Comparison of ENCODE assay signal across 8 mouse cellular contexts in genomic region chr5:115529364-115529741, GRCm38 (mm10). TPM values are rescaled to one million over a fixed set of nuclear protein-coding genes. Genes with fewer than 3 reads are reported as not detected.
A peak's percentile ranks its signal among the peaks of the same experiment; 100 is the strongest.
DNase-seq lines count a peak whose midpoint lies in the region; ATAC-seq and TF ChIP-seq lines count a peak whose summit lies in the region.
"Had no signal": no experiment of that assay in that cellular context is flagged by ENCODE, and none has a peak within 500 bp of the region (broad histone marks: within the 10 kb centered on the region; RNA-seq: fewer than 3 reads in every experiment).

No protein-coding gene starts in this region.

- no peak for TF ChIP-seq POLR2A in bone marrow, adult 2 months (IDR thresholded peaks at IDR 0.05; ENCODE audit: borderline replicate concordance, control insufficient read depth, low read depth, low read length)

- no peak overlapping the region for H3K4me3 ChIP-seq in hindbrain, embryonic 13.5 days
- H3K4me3 ChIP-seq in hindbrain, embryonic 12.5 days = no peak overlapping the region
- H3K4me3 ChIP-seq in bone marrow, adult 2 months (replicated peaks; ENCODE audit: control insufficient read depth, low read depth, low read length) = no peak overlapping the region
- H3K4me3 ChIP-seq in limb, embryonic 13.5 days = no peak overlapping the region

- TF ChIP-seq CTCF in bone marrow, adult 2 months (IDR thresholded peaks at IDR 0.05; ENCODE audit: control insufficient read depth, insufficient read depth, low read length) = no peak

- no peaks in the 10 kb centered on the region for H3K9me3 ChIP-seq in hindbrain, embryonic 13.5 days
- H3K9me3 ChIP-seq in hindbrain, embryonic 12.5 days (replicated peaks) = no peaks in the 10 kb centered on the region
- H3K9me3 ChIP-seq in limb, embryonic 13.5 days = no peaks in the 10 kb centered on the region

- H3K4me1 ChIP-seq in hindbrain, embryonic 13.5 days (replicated peaks) = peaks cover 62% of the 10 kb centered on the region
- peaks cover 44% of the 10 kb centered on the region for H3K4me1 ChIP-seq in hindbrain, embryonic 12.5 days
- H3K4me1 ChIP-seq in bone marrow, adult 2 months (ENCODE audit: control insufficient read depth, insufficient read depth, low read length) = peaks cover 23% of the 10 kb centered on the region
- H3K4me1 ChIP-seq in limb, embryonic 13.5 days = peaks cover 84% of the 10 kb centered on the region

- peak overlapping the region; percentile 46; the same call in 1 of the 2 replicates for H3K27ac ChIP-seq in hindbrain, embryonic 13.5 days
- H3K27ac ChIP-seq in hindbrain, embryonic 12.5 days = no peak overlapping the region
- H3K27ac ChIP-seq in bone marrow, adult 2 months (ENCODE audit: control insufficient read depth, insufficient read depth, low read depth, low read length, poor library complexity) = peak overlapping the region; percentile 74
- peak overlapping the region; percentile 89 for H3K27ac ChIP-seq in limb, embryonic 13.5 days

- intact Hi-C loops in left cerebral cortex, postnatal 14 days (cut with DNase I) = no loop called here

- no peak for ATAC-seq in hindbrain, embryonic 13.5 days (ENCODE audit: low FRiP score)
- ATAC-seq in hindbrain, embryonic 12.5 days (ENCODE audit: low FRiP score) = no peak
- no peak for ATAC-seq in limb, embryonic 13.5 days (ENCODE audit: low FRiP score, low read depth)

- 82% methylated on average over 8 of the region's 8 CpGs for WGBS in hindbrain, embryonic 13.5 days
- 72% methylated on average over 8 of the region's 8 CpGs for WGBS in hindbrain, embryonic 12.5 days
- 56% methylated on average over 8 of the region's 8 CpGs for WGBS in bone marrow, adult 2 months
- 61% methylated on average over 8 of the region's 8 CpGs for WGBS in limb, embryonic 13.5 days

- H3K4me2 ChIP-seq in hindbrain, embryonic 13.5 days = no peak overlapping the region
- H3K4me2 ChIP-seq in hindbrain, embryonic 12.5 days (replicated peaks) = no peak overlapping the region
- no peak overlapping the region for H3K4me2 ChIP-seq in limb, embryonic 13.5 days (replicated peaks)

- H3K27me3 ChIP-seq in hindbrain, embryonic 13.5 days = no peaks in the 10 kb centered on the region
- H3K27me3 ChIP-seq in hindbrain, embryonic 12.5 days = no peaks in the 10 kb centered on the region
- H3K27me3 ChIP-seq in limb, embryonic 13.5 days = no peaks in the 10 kb centered on the region

- no peaks in the 10 kb centered on the region for H3K36me3 ChIP-seq in hindbrain, embryonic 13.5 days
- H3K36me3 ChIP-seq in hindbrain, embryonic 12.5 days = no peaks in the 10 kb centered on the region
- H3K36me3 ChIP-seq in limb, embryonic 13.5 days = 0 out of 2 replicates have a peak, but pooled peaks cover 4% of the 10 kb centered on the region

- peak; percentile 33 for DNase-seq in 416B (ENCODE audit: low read depth)
- no peak for DNase-seq in yolk sac, embryonic 10.5 days (ENCODE audit: low spot score)
- DNase-seq in left cerebral cortex, postnatal 14 days (ENCODE audit: low spot score in 2 of 2) = no peak
- DNase-seq: layer of hippocampus, postnatal 36 days had no signal

- 0 out of 2 replicates have a peak overlapping the region, but pooled peaks have one; percentile 15 for H3K9ac ChIP-seq in hindbrain, embryonic 13.5 days
- H3K9ac ChIP-seq in hindbrain, embryonic 12.5 days = no peak overlapping the region
- H3K9ac ChIP-seq in limb, embryonic 13.5 days = no peak overlapping the region

RNA-seq across cellular contexts. Expression of gene Pxn, which starts 22.9 kb away (rescaled TPM):
- polyA plus RNA-seq in hindbrain, embryonic 13.5 days (2015; fragmentation: Nextera tagmentation; extraction: Ambion mirVana) = 19.9 and 23.4 TPM in 2 replicates
- polyA plus RNA-seq in hindbrain, embryonic 12.5 days (2016; fragmentation: Nextera tagmentation; extraction: Ambion mirVana) = 34.0 and 39.2 TPM in 2 replicates
- 32.5 and 71.6 TPM in 2 replicates for polyA plus RNA-seq in bone marrow, adult 2 months (2011; ENCODE audit: insufficient read depth, insufficient read length, low replicate concordance, missing spikeins)
- polyA plus RNA-seq in limb, embryonic 13.5 days (2015; fragmentation: Nextera tagmentation; extraction: Ambion mirVana) = 46.9 and 54.0 TPM in 2 replicates
- total RNA-seq in left cerebral cortex, postnatal 14 days (2021) = 10 to 100 TPM; 20.8 to 22.1 TPM

RNA-seq across cellular contexts. Expression of gene Rplp0, which starts 29.9 kb away (rescaled TPM):
- polyA plus RNA-seq in hindbrain, embryonic 13.5 days (2015; fragmentation: Nextera tagmentation; extraction: Ambion mirVana) = 895 and 907 TPM in 2 replicates
- 819 and 900 TPM in 2 replicates for polyA plus RNA-seq in hindbrain, embryonic 12.5 days (2016; fragmentation: Nextera tagmentation; extraction: Ambion mirVana)
- 1,167 and 1,244 TPM in 2 replicates for polyA plus RNA-seq in bone marrow, adult 2 months (2011; ENCODE audit: insufficient read depth, insufficient read length, low replicate concordance, missing spikeins)
- polyA plus RNA-seq in limb, embryonic 13.5 days (2015; fragmentation: Nextera tagmentation; extraction: Ambion mirVana) = 1,446 and 1,459 TPM in 2 replicates
- 100 to 1,000 TPM; 286 to 303 TPM for total RNA-seq in left cerebral cortex, postnatal 14 days (2021)

RNA-seq across cellular contexts. Expression of gene Gcn1l1, which starts 35.7 kb away (rescaled TPM):
- 42.2 and 42.4 TPM in 2 replicates for polyA plus RNA-seq in hindbrain, embryonic 13.5 days (2015; fragmentation: Nextera tagmentation; extraction: Ambion mirVana)
- polyA plus RNA-seq in hindbrain, embryonic 12.5 days (2016; fragmentation: Nextera tagmentation; extraction: Ambion mirVana) = 57.6 and 62.5 TPM in 2 replicates
- polyA plus RNA-seq in bone marrow, adult 2 months (2011; ENCODE audit: insufficient read depth, insufficient read length, low replicate concordance, missing spikeins) = 23.3 and 38.4 TPM in 2 replicates
- 46.1 and 48.2 TPM in 2 replicates for polyA plus RNA-seq in limb, embryonic 13.5 days (2015; fragmentation: Nextera tagmentation; extraction: Ambion mirVana)
- 10 to 100 TPM; 64.0 to 69.7 TPM for total RNA-seq in left cerebral cortex, postnatal 14 days (2021)

RNA-seq across cellular contexts. Expression of gene Sirt4, which starts 44.8 kb away (rescaled TPM):
- polyA plus RNA-seq in hindbrain, embryonic 13.5 days (2015; fragmentation: Nextera tagmentation; extraction: Ambion mirVana) = 30.0 TPM in 2 replicates
- polyA plus RNA-seq in hindbrain, embryonic 12.5 days (2016; fragmentation: Nextera tagmentation; extraction: Ambion mirVana) = 23.1 and 24.7 TPM in 2 replicates
- 9.0 and 13.2 TPM in 2 replicates for polyA plus RNA-seq in bone marrow, adult 2 months (2011; ENCODE audit: insufficient read depth, insufficient read length, low replicate concordance, missing spikeins)
- 25.8 and 27.5 TPM in 2 replicates for polyA plus RNA-seq in limb, embryonic 13.5 days (2015; fragmentation: Nextera tagmentation; extraction: Ambion mirVana)
- 10 to 100 TPM; 27.4 to 27.7 TPM for total RNA-seq in left cerebral cortex, postnatal 14 days (2021)
